Mouse (Mus musculus): ENCODE data around the gene Bola2. TPM values are rescaled to one million over a fixed set of nuclear protein-coding genes. Genes with fewer than 3 reads are reported as not detected.

Bola2 gene
- polyA plus RNA-seq, 2 experiments: 50.4 to 122 TPM

GRCm38 (mm10) chr7:126653991-126654390 lies 41.2 kb upstream of the Bola2 start:
- Histone ChIP-seq H3K27ac (replicated peaks; ENCODE audit: low read depth, low read length) (no peak overlapping the region), H3K36me3 (ENCODE audit: control insufficient read depth, insufficient read depth, low read length) (no peaks in the 10 kb centered on the region), H3K4me3 (replicated peaks; ENCODE audit: low read length) (no peak overlapping the region), H3K4me2 (replicated peaks; ENCODE audit: low read depth, low read length, severe bottlenecking) (no peak overlapping the region), H3K9me3 (ENCODE audit: control insufficient read depth, low read length) (no peaks in the 10 kb centered on the region), H3K4me1 (ENCODE audit: control insufficient read depth, insufficient read depth, low read length) (no peaks in the 10 kb centered on the region), H3K27me3 (ENCODE audit: control insufficient read depth, insufficient read depth, low read length) (no peaks in the 10 kb centered on the region), H3K9ac (ENCODE audit: low read depth, low read length, severe bottlenecking) (no peak overlapping the region)
- ATAC-seq (ENCODE audit: low FRiP score, low read depth) (no peak), DNase-seq (ENCODE audit: low spot score) (no peak)
- 76% methylated on average over 2 of the region's 2 CpGs for WGBS
- TF ChIP-seq POLR2A (IDR thresholded peaks at IDR 0.05; ENCODE audit: borderline replicate concordance, extremely low read depth, insufficient read depth, insufficient read length): no peak

GRCm38 (mm10) chr7:126655695-126656094 lies 39.5 kb upstream of the Bola2 start:
- 92% methylated on average over 3 of the region's 3 CpGs for WGBS
- no peaks in the 10 kb centered on the region for H3K27me3 ChIP-seq (ENCODE audit: control insufficient read depth, insufficient read depth, low read length)
- no peak overlapping the region for H3K4me3 ChIP-seq (replicated peaks; ENCODE audit: low read length)
- no peak overlapping the region for H3K4me2 ChIP-seq (replicated peaks; ENCODE audit: low read depth, low read length, severe bottlenecking)
- no peak for DNase-seq (ENCODE audit: low spot score)
- no peak overlapping the region for H3K9ac ChIP-seq (ENCODE audit: low read depth, low read length, severe bottlenecking)
- no peaks in the 10 kb centered on the region for H3K4me1 ChIP-seq (ENCODE audit: control insufficient read depth, insufficient read depth, low read length)
- TF ChIP-seq POLR2A (IDR thresholded peaks at IDR 0.05; ENCODE audit: borderline replicate concordance, extremely low read depth, insufficient read depth, insufficient read length): no peak
- H3K36me3 ChIP-seq (ENCODE audit: control insufficient read depth, insufficient read depth, low read length): no peaks in the 10 kb centered on the region
- no peaks in the 10 kb centered on the region for H3K9me3 ChIP-seq (ENCODE audit: control insufficient read depth, low read length)
- no peak overlapping the region for H3K27ac ChIP-seq (replicated peaks; ENCODE audit: low read depth, low read length)
- no peak for ATAC-seq (ENCODE audit: low FRiP score, low read depth)

- H3K27me3 ChIP-seq (ENCODE audit: control insufficient read depth, insufficient read depth, low read length): no peaks in the 10 kb centered on the region
- WGBS: 82% methylated on average over 1 of the region's 1 CpGs
- H3K27ac ChIP-seq (replicated peaks; ENCODE audit: low read depth, low read length): no peak overlapping the region
- no peaks in the 10 kb centered on the region for H3K4me1 ChIP-seq (ENCODE audit: control insufficient read depth, insufficient read depth, low read length)
- no peak for TF ChIP-seq POLR2A (IDR thresholded peaks at IDR 0.05; ENCODE audit: borderline replicate concordance, extremely low read depth, insufficient read depth, insufficient read length)
- H3K9ac ChIP-seq (ENCODE audit: low read depth, low read length, severe bottlenecking): no peak overlapping the region
- ATAC-seq (ENCODE audit: low FRiP score, low read depth) (no peak), DNase-seq (ENCODE audit: low spot score) (no peak)
- no peaks in the 10 kb centered on the region for H3K9me3 ChIP-seq (ENCODE audit: control insufficient read depth, low read length)
- no peak overlapping the region for H3K4me2 ChIP-seq (replicated peaks; ENCODE audit: low read depth, low read length, severe bottlenecking)
- peaks cover 9% of the 10 kb centered on the region; the same call in 1 of the 2 replicates for H3K36me3 ChIP-seq (ENCODE audit: control insufficient read depth, insufficient read depth, low read length)
- H3K4me3 ChIP-seq (replicated peaks; ENCODE audit: low read length): no peak overlapping the region
Measured at GRCm38 (mm10) chr7:126657522-126657921, 37.7 kb upstream of the Bola2 start.

GRCm38 (mm10) chr7:126659771-126660170 lies 35.4 kb upstream of the Bola2 start:
- Histone ChIP-seq H3K4me2 (replicated peaks; ENCODE audit: low read depth, low read length, severe bottlenecking) (no peak overlapping the region), H3K9me3 (ENCODE audit: control insufficient read depth, low read length) (no peaks in the 10 kb centered on the region), H3K36me3 (ENCODE audit: control insufficient read depth, insufficient read depth, low read length) (peaks cover 22% of the 10 kb centered on the region), H3K4me3 (replicated peaks; ENCODE audit: low read length) (no peak overlapping the region), H3K9ac (ENCODE audit: low read depth, low read length, severe bottlenecking) (no peak overlapping the region), H3K4me1 (ENCODE audit: control insufficient read depth, insufficient read depth, low read length) (no peaks in the 10 kb centered on the region), H3K27me3 (ENCODE audit: control insufficient read depth, insufficient read depth, low read length) (no peaks in the 10 kb centered on the region), H3K27ac (replicated peaks; ENCODE audit: low read depth, low read length) (no peak overlapping the region)
- WGBS: 71% methylated on average over 3 of the region's 3 CpGs
- no peak for TF ChIP-seq POLR2A (IDR thresholded peaks at IDR 0.05; ENCODE audit: borderline replicate concordance, extremely low read depth, insufficient read depth, insufficient read length)
- DNase-seq (ENCODE audit: low spot score) (no peak), ATAC-seq (ENCODE audit: low FRiP score, low read depth) (no peak)

GRCm38 (mm10) chr7:126663646-126664045 lies 31.6 kb upstream of the Bola2 start:
- Histone ChIP-seq H3K9ac (ENCODE audit: low read depth, low read length, severe bottlenecking) (no peak overlapping the region), H3K27me3 (ENCODE audit: control insufficient read depth, insufficient read depth, low read length) (no peaks in the 10 kb centered on the region), H3K4me2 (replicated peaks; ENCODE audit: low read depth, low read length, severe bottlenecking) (no peak overlapping the region), H3K27ac (replicated peaks; ENCODE audit: low read depth, low read length) (no peak overlapping the region), H3K4me1 (ENCODE audit: control insufficient read depth, insufficient read depth, low read length) (no peaks in the 10 kb centered on the region), H3K36me3 (ENCODE audit: control insufficient read depth, insufficient read depth, low read length) (peaks cover 33% of the 10 kb centered on the region), H3K4me3 (replicated peaks; ENCODE audit: low read length) (no peak overlapping the region), H3K9me3 (ENCODE audit: control insufficient read depth, low read length) (no peaks in the 10 kb centered on the region)
- TF ChIP-seq POLR2A (IDR thresholded peaks at IDR 0.05; ENCODE audit: borderline replicate concordance, extremely low read depth, insufficient read depth, insufficient read length): no peak
- DNase-seq (ENCODE audit: low spot score): no peak
- ATAC-seq (ENCODE audit: low FRiP score, low read depth): no peak
- 79% methylated on average over 8 of the region's 8 CpGs for WGBS

GRCm38 (mm10) chr7:126665269-126665668 lies 29.9 kb upstream of the Bola2 start:
- Histone ChIP-seq H3K9ac (ENCODE audit: low read depth, low read length, severe bottlenecking) (no peak overlapping the region), H3K4me3 (replicated peaks; ENCODE audit: low read length) (no peak overlapping the region), H3K36me3 (ENCODE audit: control insufficient read depth, insufficient read depth, low read length) (peaks cover 33% of the 10 kb centered on the region), H3K4me2 (replicated peaks; ENCODE audit: low read depth, low read length, severe bottlenecking) (no peak overlapping the region), H3K27me3 (ENCODE audit: control insufficient read depth, insufficient read depth, low read length) (no peaks in the 10 kb centered on the region), H3K4me1 (ENCODE audit: control insufficient read depth, insufficient read depth, low read length) (no peaks in the 10 kb centered on the region), H3K9me3 (ENCODE audit: control insufficient read depth, low read length) (no peaks in the 10 kb centered on the region), H3K27ac (replicated peaks; ENCODE audit: low read depth, low read length) (no peak overlapping the region)
- 88% methylated on average over 3 of the region's 3 CpGs for WGBS
- no peak for TF ChIP-seq POLR2A (IDR thresholded peaks at IDR 0.05; ENCODE audit: borderline replicate concordance, extremely low read depth, insufficient read depth, insufficient read length)
- DNase-seq (ENCODE audit: low spot score) (no peak), ATAC-seq (ENCODE audit: low FRiP score, low read depth) (no peak)

Measured in limb, embryonic 14.5 days (tissue).